Mouse (Mus musculus) cerebellum, adult 2 months (tissue): ENCODE data around the gene Rassf2.

Source experiments
- CTCF ChIP-seq: fragments of 200-500 bp; IDR thresholded peaks from 2 replicates; pipeline ENCODE4 v1.5.1; 2011; ENCODE audit warnings: low read depth, mild to moderate bottlenecking, control low read depth, low read length, moderate library complexity, borderline replicate concordance; ENCODE audit not compliant: insufficient read depth
- POLR2A ChIP-seq: fragments of 200-500 bp; IDR thresholded peaks from 2 replicates; pipeline ENCODE4 v1.6.1; 2011; ENCODE audit warnings: low read length, control low read depth, borderline replicate concordance; ENCODE audit not compliant: insufficient read depth

GRCm38 (mm10) chr2:131993151-131993550, 36.9 kb downstream of the Rassf2 start:
- TF ChIP-seq POLR2A (no peak), CTCF (no peak)
